Mouse (Mus musculus): Measurements from ENCODE around the gene Tbc1d24. TPM values are rescaled to one million over a fixed set of nuclear protein-coding genes. Genes with fewer than 3 reads are reported as not detected.

Gene Tbc1d24
- 10 to 100 TPM; 18.8 to 24.3 (median 23.8) TPM for total RNA-seq (2022)

GRCm38 (mm10) chr17:24205284-24205888 is at the start of gene Tbc1d24:
Tbc1d24 (minus strand) TSS chr17:24205562.
- DNase-seq, result peak; percentile 92

DNA sequence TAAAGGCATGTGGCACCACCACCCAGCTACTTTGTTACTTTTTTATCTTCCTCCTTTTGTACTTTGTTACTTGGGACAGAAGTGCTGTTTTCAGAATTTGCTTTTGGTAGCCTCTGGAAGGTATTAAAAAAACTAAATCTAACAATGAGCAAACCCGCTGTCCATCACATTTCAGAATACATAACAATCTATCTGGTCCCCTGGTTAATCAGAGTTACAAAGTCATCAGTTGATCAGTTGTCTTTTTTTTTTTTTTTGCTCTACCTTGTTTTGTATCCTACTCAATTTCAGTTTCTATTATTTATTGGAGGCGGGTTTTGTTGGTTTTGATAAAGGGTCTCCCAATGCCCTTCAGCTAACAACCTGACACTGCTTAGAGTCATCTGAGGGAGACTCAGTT is 47.0 kb upstream of the Tbc1d24 start:
- DNase-seq, result no peak

DNA sequence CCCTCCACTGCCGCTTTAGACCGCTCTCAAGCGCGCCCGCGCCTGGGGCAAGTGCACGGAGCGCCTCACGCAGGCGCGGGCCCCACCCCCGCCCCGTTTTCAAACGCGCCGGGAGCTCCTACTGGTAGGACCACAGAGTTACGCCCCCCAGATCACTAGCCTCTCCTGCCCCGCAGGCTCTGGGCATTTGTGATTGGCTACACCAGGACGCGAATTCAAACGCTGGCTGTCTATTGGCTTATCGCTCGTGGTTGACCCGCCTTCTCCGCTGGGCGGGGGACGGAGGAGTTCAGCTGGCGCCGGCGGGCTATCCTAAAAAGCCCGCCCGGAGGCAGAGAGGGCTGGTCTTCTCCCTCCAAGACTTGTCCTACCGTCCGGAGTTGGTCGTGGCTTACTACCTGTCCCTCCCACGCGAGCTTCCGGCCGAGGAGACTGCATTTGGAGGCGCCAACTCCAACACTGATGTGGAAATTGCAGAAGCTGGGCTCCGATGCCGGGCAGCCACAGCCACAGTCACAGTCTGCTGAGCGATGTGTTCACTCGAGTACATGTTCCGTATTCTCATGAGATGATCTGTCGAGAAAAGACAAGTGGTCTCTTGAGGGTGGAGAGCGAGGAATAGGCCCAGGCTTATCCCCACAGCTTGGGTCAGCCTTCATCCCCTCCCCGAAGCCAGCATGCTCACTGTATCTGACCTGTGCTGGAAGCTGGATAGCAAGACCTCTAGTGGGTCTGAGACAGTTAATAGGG is 46.1 kb upstream of the Tbc1d24 start, which contains the start of gene Ccnf:
Ccnf (minus strand) TSS at position 165 of the 750 bp plus-strand sequence.
- peak; percentile 96 for DNase-seq

DNA sequence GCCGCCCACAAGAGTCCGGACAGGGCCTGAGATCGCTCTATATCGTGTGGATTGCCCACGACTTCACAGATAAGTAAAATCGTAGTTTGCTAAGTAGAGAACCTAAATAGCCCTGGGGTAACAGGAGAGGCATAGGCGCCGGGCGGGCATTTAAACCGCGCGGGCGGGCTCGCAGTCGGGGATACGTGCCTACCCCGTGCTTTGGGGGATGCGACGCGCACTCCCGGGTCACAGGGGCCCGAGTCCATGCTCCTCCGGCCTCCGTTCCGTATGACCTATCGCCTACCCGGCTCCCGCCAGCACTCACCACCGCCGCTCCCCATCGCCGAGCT is 45.6 kb upstream of the Tbc1d24 start:
- no peak for DNase-seq

DNA sequence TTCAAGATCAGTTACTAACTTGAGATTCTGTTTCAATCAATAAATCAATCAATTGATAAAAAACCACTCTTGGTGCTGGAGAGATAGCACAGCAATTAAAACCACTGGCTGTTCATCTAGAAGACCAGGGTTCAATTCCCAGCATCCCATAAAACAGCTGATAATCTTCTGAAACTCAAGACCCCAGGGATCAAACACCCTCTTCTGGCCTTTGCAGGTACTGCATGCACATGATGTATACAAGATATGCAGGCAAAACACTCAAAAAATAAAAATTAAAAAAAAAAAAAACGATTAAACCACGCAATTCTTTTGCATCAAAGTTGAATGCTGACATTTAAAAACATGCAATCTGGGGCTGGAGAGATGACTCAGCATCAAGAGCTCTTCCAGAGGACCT is 43.3 kb upstream of the Tbc1d24 start:
- no peak for DNase-seq

- no peak for DNase-seq
These were observed 38.7 kb upstream of the Tbc1d24 start for GRCm38 (mm10) chr17:24244061-24244460.

DNA sequence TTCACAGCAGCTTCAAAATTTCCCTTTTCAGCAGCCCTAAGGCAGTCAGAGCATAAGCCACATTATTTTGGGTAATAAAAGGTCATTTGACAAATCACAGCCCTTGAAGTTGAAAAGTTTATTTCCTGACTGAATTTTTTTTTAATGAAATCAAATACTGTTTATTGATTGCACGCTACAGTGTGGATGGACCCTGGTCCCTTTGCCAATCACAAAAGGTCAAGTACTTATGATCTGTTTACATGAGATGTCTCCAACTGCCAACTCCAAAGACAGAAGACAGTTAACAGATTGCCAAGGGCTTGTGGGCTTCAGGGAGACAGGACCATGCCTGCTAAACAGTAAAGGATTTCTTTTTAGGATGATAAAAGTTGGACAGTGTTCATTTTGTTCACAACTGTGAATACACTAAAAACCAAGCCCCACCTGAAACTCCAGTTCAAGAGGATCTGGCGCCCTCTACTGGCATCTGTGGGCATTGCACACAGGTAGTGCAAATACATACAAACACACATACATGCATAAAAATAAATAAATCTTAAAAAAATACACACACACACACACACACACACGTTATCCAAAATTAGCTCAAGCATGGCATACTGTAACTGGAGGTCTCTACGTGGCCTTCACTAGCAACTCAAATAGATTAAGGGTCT is 38.1 kb upstream of the Tbc1d24 start:
- no peak for DNase-seq

DNA sequence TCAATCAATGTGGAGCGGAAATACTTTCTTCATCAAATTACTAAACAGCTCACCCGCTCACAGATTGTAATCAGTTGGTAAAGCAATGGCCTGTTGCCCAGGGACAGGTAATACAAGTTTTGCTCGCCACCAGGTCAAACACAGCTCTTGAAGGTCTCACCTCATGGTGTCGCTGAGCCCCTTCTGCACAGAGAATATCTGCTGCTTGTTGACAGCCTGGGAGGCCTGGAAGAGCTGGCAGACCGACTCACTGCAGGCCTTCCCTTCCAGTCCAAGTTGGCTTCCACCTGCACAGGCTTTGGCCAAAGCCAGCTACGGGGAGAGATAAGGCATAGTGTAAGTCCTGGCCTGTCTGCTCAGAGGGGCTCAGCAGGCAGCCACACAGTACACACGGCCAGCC is 31.6 kb upstream of the Tbc1d24 start:
- no peak for DNase-seq

DNA sequence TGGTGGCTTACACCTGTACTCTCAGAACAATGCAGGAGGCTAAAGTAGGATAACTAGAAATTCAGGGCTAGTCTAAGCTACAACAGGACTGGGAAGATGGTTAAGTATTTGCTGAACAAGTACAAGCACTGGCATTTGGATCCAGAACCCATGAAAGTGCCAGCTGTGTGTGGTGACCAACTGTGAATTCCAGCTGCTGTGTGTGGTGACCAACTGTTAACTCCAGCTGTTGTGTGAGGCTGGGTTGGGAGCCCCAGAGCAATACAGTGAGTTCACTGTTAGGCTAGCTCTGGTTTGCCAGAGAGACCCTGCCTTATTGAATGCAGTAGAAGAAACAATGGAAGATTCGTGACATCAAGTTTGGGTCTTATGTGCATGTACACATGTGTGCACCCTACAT is 31.1 kb upstream of the Tbc1d24 start:
- DNase-seq, result no peak

GRCm38 (mm10) chr17:24227941-24228340 is 22.6 kb upstream of the Tbc1d24 start:
- DNase-seq, result no peak

DNA sequence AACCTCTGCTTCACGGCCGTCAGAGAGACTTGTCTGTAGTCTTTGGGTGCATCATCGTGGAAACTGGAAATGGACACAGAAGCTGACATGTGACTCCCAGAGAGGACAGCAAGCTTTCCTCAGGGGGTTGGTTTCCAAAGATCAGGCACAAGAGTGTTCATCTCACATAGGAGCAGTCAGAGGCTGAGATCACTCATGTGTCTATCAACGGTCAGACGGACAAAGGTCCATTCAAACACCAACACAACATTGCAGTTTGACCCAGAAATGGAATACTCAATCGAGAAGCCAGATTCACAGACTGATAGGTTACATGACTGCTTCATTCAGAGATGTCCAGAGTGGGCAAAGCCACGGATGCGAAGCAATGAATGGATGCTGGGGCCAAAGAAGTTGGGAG is 21.4 kb upstream of the Tbc1d24 start:
- DNase-seq, result no peak

- DNase-seq, result no peak
These were observed 20.5 kb upstream of the Tbc1d24 start for GRCm38 (mm10) chr17:24225851-24226250.

GRCm38 (mm10) chr17:24224741-24225140 is 19.4 kb upstream of the Tbc1d24 start:
- no peak for DNase-seq

DNA sequence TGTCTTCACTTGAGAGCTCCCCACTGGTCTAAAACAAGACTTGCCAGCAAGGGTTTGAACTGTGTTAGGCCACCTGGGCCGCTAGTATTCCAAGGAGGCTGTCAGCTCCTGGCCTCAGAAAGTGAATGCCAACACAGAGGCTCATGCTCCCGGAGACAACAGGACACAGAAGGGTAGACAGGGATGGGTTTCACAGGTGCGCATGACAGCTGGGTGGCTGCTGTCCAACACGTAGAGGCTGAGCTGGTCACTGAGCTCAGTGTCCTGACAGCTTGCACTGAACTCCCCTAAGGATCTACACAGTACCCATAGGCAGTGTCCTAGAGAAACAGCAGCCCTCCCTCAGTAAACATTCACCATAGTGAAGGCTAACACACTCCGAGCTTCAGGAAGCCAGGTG is 18.2 kb upstream of the Tbc1d24 start:
- no peak for DNase-seq

DNA sequence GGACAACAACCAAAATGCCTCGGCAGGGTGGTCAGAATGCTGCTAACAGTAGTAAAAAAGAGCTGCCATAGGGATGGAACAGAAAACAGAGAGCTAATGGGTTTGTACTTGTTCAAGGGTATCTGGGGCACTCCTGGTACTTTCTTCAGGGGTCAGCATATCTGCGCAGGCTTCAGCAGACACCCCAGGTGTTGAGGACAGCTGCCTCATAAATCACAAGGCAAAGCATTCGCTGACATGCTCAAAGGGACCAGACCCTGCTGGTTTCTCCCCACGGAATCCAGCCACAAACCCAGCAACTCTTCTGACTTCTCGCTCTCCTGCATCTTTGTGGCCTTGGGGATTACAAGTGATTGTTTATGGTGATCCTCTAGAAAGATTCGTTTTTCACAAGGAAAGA is 17.3 kb upstream of the Tbc1d24 start:
- no peak for DNase-seq

GRCm38 (mm10) chr17:24220435-24221411 is 15.4 kb upstream of the Tbc1d24 start, which contains the start of gene Tedc2:
Tedc2 (minus strand) TSS chr17:24220851.
- peak; percentile 96 for DNase-seq

DNA sequence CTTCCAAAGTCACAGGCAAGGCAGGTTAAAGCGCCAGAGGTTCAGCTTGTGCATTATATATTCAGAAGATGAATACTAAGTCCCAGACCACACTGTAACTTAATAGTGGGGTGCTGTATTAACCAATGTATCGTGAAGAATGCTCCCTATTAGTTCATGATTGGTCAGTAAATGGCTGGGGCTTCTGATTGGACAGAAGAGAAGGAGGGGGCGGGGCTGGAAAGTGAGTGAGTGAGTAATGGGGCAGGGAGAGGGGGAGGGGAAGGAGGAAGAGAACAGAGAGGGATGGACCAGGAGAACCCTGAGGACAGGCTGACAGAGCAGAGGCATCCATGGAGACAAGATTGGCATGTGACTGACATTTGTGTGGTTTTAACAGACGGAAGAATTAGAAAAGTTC is 11.5 kb upstream of the Tbc1d24 start:
- no peak for DNase-seq

GRCm38 (mm10) chr17:24213186-24213585 is 7.8 kb upstream of the Tbc1d24 start:
- DNase-seq, result no peak

DNA sequence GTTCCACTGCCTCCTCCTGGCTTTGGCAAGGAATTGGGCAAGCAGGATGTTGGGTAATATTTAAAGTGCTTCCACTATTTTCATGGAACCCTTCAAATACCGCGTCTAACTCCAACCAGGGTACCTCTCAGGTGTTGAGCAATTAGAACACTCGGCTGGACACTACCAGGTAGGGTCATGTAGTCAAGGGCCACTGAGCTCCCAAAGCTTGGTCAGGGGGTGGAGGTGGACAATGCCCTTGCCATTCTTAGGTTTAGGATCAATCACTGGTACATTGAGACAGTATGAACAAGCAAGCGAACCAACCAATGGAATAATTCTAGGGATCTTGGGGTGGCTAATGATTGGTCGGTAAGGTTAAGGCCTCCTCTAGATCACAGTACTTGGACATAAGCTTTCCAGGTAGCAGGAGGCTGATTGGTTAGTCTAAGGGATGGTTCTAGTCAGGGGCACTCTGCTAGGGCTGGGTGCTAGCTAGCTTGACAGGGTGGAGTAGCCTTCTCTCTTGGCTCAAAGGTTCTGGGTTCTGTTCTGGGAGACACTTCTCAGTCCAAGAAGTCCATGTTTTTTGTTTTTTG is 7.2 kb upstream of the Tbc1d24 start:
- no peak for DNase-seq

GRCm38 (mm10) chr17:24211631-24212440 is 6.5 kb upstream of the Tbc1d24 start:
- peak; percentile 52 for DNase-seq

DNA sequence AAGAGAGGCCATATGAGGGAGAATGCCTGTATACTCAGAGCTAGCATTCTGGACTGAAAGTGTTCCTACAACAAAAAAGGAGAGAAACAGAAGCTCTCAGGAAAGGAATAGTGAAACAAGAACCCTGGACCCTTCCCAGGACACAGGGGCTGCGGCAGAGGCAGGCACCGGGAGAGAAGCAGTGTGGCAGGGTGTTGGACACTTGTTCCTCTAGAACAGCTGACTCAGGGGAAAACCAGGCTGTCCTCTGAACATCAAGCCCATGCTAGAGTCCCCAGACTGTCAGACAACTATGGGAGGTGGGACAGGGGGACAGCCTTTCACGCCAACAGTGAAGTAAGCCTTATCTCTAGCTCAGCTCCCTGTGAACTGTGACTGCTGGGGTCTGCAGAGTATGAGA is 5.2 kb upstream of the Tbc1d24 start:
- DNase-seq, result no peak
